ENCODE assay signal across 12 mouse cellular contexts in genomic region chr8:4511429-4512115, GRCm38 (mm10). TPM values are rescaled to one million over a fixed set of nuclear protein-coding genes. Genes with fewer than 3 reads are reported as not detected.
DNase-seq lines count a peak whose midpoint lies in the region; ATAC-seq lines count a peak whose summit lies in the region.
"Had no signal": no experiment of that assay in that cellular context is flagged by ENCODE, and none has a peak within 500 bp of the region (broad histone marks: within the 10 kb centered on the region; RNA-seq: fewer than 3 reads in every experiment).

No protein-coding gene starts in this region.

- no peak overlapping the region for H3K4me2 ChIP-seq in hindbrain, embryonic 11.5 days (replicated peaks; ENCODE audit: low read depth, low read length)
- no peak overlapping the region for H3K4me2 ChIP-seq in midbrain, embryonic 16.5 days (ENCODE audit: low read length)
- peak overlapping the region; percentile 26 for H3K4me2 ChIP-seq in intestine, embryonic 15.5 days (replicated peaks)
- H3K4me2 ChIP-seq: hindbrain, embryonic 12.5 days; neural tube, embryonic 12.5 days had no signal

- 33% methylated on average over 2 of the region's 2 CpGs for whole genome bisulfite sequencing in hindbrain, embryonic 10.5 days
- 33% methylated on average over 2 of the region's 2 CpGs for WGBS in hindbrain, embryonic 11.5 days
- 19% methylated on average over 2 of the region's 2 CpGs for WGBS in midbrain, embryonic 10.5 days
- 12% methylated on average over 2 of the region's 2 CpGs for WGBS in midbrain, embryonic 16.5 days
- WGBS in intestine, embryonic 15.5 days = 15% methylated on average over 2 of the region's 2 CpGs

- DNase-seq in hindbrain, embryonic 10.5 days (ENCODE audit: low spot score) = no peak
- no peak for DNase-seq in hindbrain, embryonic 11.5 days (ENCODE audit: low spot score)
- peak; percentile 12 for DNase-seq in midbrain, embryonic 10.5 days (ENCODE audit: low spot score)
- no peak for DNase-seq in thymus, postnatal 4 days
- DNase-seq in yolk sac, embryonic 10.5 days (ENCODE audit: low spot score) = no peak
- no peak for DNase-seq in spleen, adult 12 weeks (ENCODE audit: low spot score)
- DNase-seq: thymus, adult 18-20 months had no signal

- H3K36me3 ChIP-seq in hindbrain, embryonic 10.5 days = 0 out of 2 replicates have a peak, but pooled peaks cover under 1% of the 10 kb centered on the region
- no peaks in the 10 kb centered on the region for H3K36me3 ChIP-seq in hindbrain, embryonic 11.5 days (ENCODE audit: control insufficient read depth, insufficient read depth, low read length)
- H3K36me3 ChIP-seq in midbrain, embryonic 10.5 days = no peaks in the 10 kb centered on the region
- no peaks in the 10 kb centered on the region for H3K36me3 ChIP-seq in midbrain, embryonic 16.5 days (ENCODE audit: control insufficient read depth, insufficient read depth, low read length)
- no peaks in the 10 kb centered on the region for H3K36me3 ChIP-seq in intestine, embryonic 15.5 days
- H3K36me3 ChIP-seq: hindbrain, embryonic 12.5 days; neural tube, embryonic 12.5 days had no signal

- peak overlapping the region; percentile 62 for H3K27ac ChIP-seq in hindbrain, embryonic 10.5 days
- H3K27ac ChIP-seq in hindbrain, embryonic 11.5 days (ENCODE audit: low read depth, low read length) = no peak overlapping the region
- peak overlapping the region; percentile 79 for H3K27ac ChIP-seq in midbrain, embryonic 10.5 days (replicated peaks)
- no peak overlapping the region for H3K27ac ChIP-seq in midbrain, embryonic 16.5 days (ENCODE audit: low read length)
- H3K27ac ChIP-seq in intestine, embryonic 15.5 days = peak overlapping the region; percentile 59
- H3K27ac ChIP-seq: hindbrain, embryonic 12.5 days; neural tube, embryonic 12.5 days had no signal

- no peaks in the 10 kb centered on the region for H3K9me3 ChIP-seq in hindbrain, embryonic 10.5 days
- no peaks in the 10 kb centered on the region for H3K9me3 ChIP-seq in hindbrain, embryonic 11.5 days (ENCODE audit: control insufficient read depth, low read length)
- H3K9me3 ChIP-seq in midbrain, embryonic 10.5 days (replicated peaks) = no peaks in the 10 kb centered on the region
- no peaks in the 10 kb centered on the region for H3K9me3 ChIP-seq in midbrain, embryonic 16.5 days (replicated peaks; ENCODE audit: control insufficient read depth, low read length, poor library complexity, severe bottlenecking)
- no peaks in the 10 kb centered on the region for H3K9me3 ChIP-seq in intestine, embryonic 15.5 days
- H3K9me3 ChIP-seq: hindbrain, embryonic 12.5 days; neural tube, embryonic 12.5 days had no signal

- peaks cover 14% of the 10 kb centered on the region for H3K4me1 ChIP-seq in hindbrain, embryonic 10.5 days (replicated peaks)
- no peaks in the 10 kb centered on the region for H3K4me1 ChIP-seq in hindbrain, embryonic 11.5 days (replicated peaks; ENCODE audit: control insufficient read depth, insufficient read depth, low read length)
- H3K4me1 ChIP-seq in midbrain, embryonic 10.5 days = peaks cover 24% of the 10 kb centered on the region
- H3K4me1 ChIP-seq in midbrain, embryonic 16.5 days (ENCODE audit: control insufficient read depth, insufficient read depth, low read length) = peaks cover 10% of the 10 kb centered on the region; the same call in 1 of the 2 replicates
- peaks cover 24% of the 10 kb centered on the region for H3K4me1 ChIP-seq in intestine, embryonic 15.5 days (replicated peaks)
- H3K4me1 ChIP-seq: neural tube, embryonic 12.5 days had no signal

- no peak for ATAC-seq in hindbrain, embryonic 11.5 days (ENCODE audit: low FRiP score)
- no peak for ATAC-seq in midbrain, embryonic 16.5 days
- peak; percentile 62 for ATAC-seq in intestine, embryonic 15.5 days

- no peaks in the 10 kb centered on the region for H3K27me3 ChIP-seq in hindbrain, embryonic 10.5 days (ENCODE audit: insufficient read depth, poor library complexity, severe bottlenecking)
- no peaks in the 10 kb centered on the region for H3K27me3 ChIP-seq in hindbrain, embryonic 11.5 days (ENCODE audit: control insufficient read depth, insufficient read depth, low read length)
- H3K27me3 ChIP-seq in midbrain, embryonic 10.5 days (ENCODE audit: low read depth, poor library complexity, severe bottlenecking) = no peaks in the 10 kb centered on the region
- no peaks in the 10 kb centered on the region for H3K27me3 ChIP-seq in midbrain, embryonic 16.5 days (ENCODE audit: control insufficient read depth, insufficient read depth, low read depth, low read length)
- H3K27me3 ChIP-seq in intestine, embryonic 15.5 days (replicated peaks) = no peaks in the 10 kb centered on the region
- H3K27me3 ChIP-seq: hindbrain, embryonic 12.5 days; neural tube, embryonic 12.5 days had no signal

- no peak overlapping the region for H3K9ac ChIP-seq in hindbrain, embryonic 11.5 days (ENCODE audit: low read depth, low read length)
- H3K9ac ChIP-seq in midbrain, embryonic 16.5 days (ENCODE audit: low read depth, low read length) = no peak overlapping the region
- no peak overlapping the region for H3K9ac ChIP-seq in intestine, embryonic 15.5 days
- H3K9ac ChIP-seq: hindbrain, embryonic 12.5 days; neural tube, embryonic 12.5 days had no signal

- H3K4me3 ChIP-seq in hindbrain, embryonic 10.5 days = no peak overlapping the region
- H3K4me3 ChIP-seq in hindbrain, embryonic 11.5 days (ENCODE audit: low read depth, low read length) = no peak overlapping the region
- 0 out of 2 replicates have a peak overlapping the region, but pooled peaks have one; percentile 3 for H3K4me3 ChIP-seq in midbrain, embryonic 10.5 days
- no peak overlapping the region for H3K4me3 ChIP-seq in midbrain, embryonic 16.5 days (ENCODE audit: low read depth, low read length)
- H3K4me3 ChIP-seq in intestine, embryonic 15.5 days (replicated peaks) = no peak overlapping the region
- H3K4me3 ChIP-seq: erythroblast, embryonic 14.5 days; hindbrain, embryonic 12.5 days; neural tube, embryonic 12.5 days had no signal

RNA-seq across cellular contexts. Expression of gene Cers4, which starts 18.7 kb away (rescaled TPM):
- polyA plus RNA-seq in hindbrain, embryonic 10.5 days (2016; fragmentation: Nextera tagmentation; extraction: Ambion mirVana) = 13.4 TPM in 2 replicates
- polyA plus RNA-seq in hindbrain, embryonic 11.5 days (2014; fragmentation: Nextera tagmentation; extraction: Ambion mirVana) = 13.1 and 13.9 TPM in 2 replicates
- polyA plus RNA-seq in midbrain, embryonic 10.5 days (2016; fragmentation: Nextera tagmentation; extraction: Ambion mirVana) = 11.8 and 18.1 TPM in 2 replicates
- 58.8 and 59.3 TPM in 2 replicates for polyA plus RNA-seq in midbrain, embryonic 16.5 days (2015; fragmentation: Nextera tagmentation; extraction: Ambion mirVana)
- 18.3 and 19.2 TPM in 2 replicates for polyA plus RNA-seq in intestine, embryonic 15.5 days (2015; fragmentation: Nextera tagmentation; extraction: Ambion mirVana)
- polyA plus RNA-seq: erythroblast, embryonic 14.5 days had no signal

Comparison
In these comparisons a context has a peak if more than half of its experiments do, and no peak if none do; other contexts are left out.
1. H3K27ac ChIP-seq: peak in hindbrain, embryonic 10.5 days (single experiment), midbrain, embryonic 10.5 days (single experiment) and intestine, embryonic 15.5 days (single experiment); none in hindbrain, embryonic 11.5 days (single experiment) and midbrain, embryonic 16.5 days (single experiment).